Mouse (Mus musculus) ES-Bruce4 (cell line): Measurements from ENCODE around the gene Tmem106c. TPM values are rescaled to one million over a fixed set of nuclear protein-coding genes. Genes with fewer than 3 reads are reported as not detected.

ENCODE experiments used
- H3K27ac ChIP-seq: 2 replicates; pipeline ENCODE4 v1.5.1; 2012; ENCODE audit warnings: low read length, inconsistent platforms; ENCODE audit not compliant: insufficient read depth
- H3K27me3 ChIP-seq: 2 replicates; pipeline ENCODE4 v1.6.1; 2012; ENCODE audit warnings: mild to moderate bottlenecking, low read length, inconsistent platforms; ENCODE audit not compliant: control insufficient read depth, poor library complexity, insufficient read depth, severe bottlenecking
- H3K36me3 ChIP-seq: 2 replicates; pipeline ENCODE4 v1.6.1; 2012; ENCODE audit warnings: inconsistent platforms, mild to moderate bottlenecking, low read length, moderate library complexity; ENCODE audit not compliant: control insufficient read depth, poor library complexity, insufficient read depth, severe bottlenecking
- H3K4me1 ChIP-seq: one replicate; pipeline ENCODE4 v1.8.1; 2011; ENCODE audit warnings: low read length; ENCODE audit not compliant: control insufficient read depth, insufficient read depth
- H3K4me3 ChIP-seq: 2 replicates; pipeline ENCODE4 v1.5.1; 2011; ENCODE audit warnings: low read depth, mild to moderate bottlenecking, low read length
- H3K9ac ChIP-seq: 2 replicates; pipeline ENCODE4 v1.6.1; 2012; ENCODE audit warnings: low read depth, mild to moderate bottlenecking, inconsistent platforms; ENCODE audit not compliant: poor library complexity, severe bottlenecking
- H3K9me3 ChIP-seq: replicated peaks from 2 replicates; pipeline ENCODE4 v1.6.1; 2012; ENCODE audit warnings: mild to moderate bottlenecking, low read length, inconsistent platforms; ENCODE audit not compliant: control insufficient read depth, poor library complexity, insufficient read depth, severe bottlenecking
- CTCF ChIP-seq: IDR thresholded peaks from one replicate; pipeline ENCODE4 v1.8.1; 2011; ENCODE audit warnings: low read depth, low read length
- EP300 ChIP-seq: IDR thresholded peaks from 2 replicates; pipeline ENCODE4 v1.6.1; 2011; ENCODE audit warnings: low read depth, low read length; ENCODE audit not compliant: insufficient read depth
- POLR2A ChIP-seq: IDR thresholded peaks from one replicate; pipeline ENCODE4 v1.8.1; 2011; ENCODE audit warnings: low read length; ENCODE audit not compliant: insufficient read depth
- polyA plus RNA-seq: library from polyadenylated mRNA; stranded (reverse); fragments of >200 nt; gene quantifications from 2 replicates; pipeline ENCODE4 v1.2.4, GENCODE M21; 2011; ENCODE audit warnings: low read depth; ENCODE audit not compliant: missing spikeins, insufficient read depth, insufficient read length

Tmem106c gene
- polyA plus RNA-seq, 1 experiment: 48.5 TPM

- no peak overlapping the region for H3K9ac ChIP-seq
- no peak for TF ChIP-seq CTCF
- TF ChIP-seq POLR2A: no peak
- TF ChIP-seq EP300: no peak
- H3K4me3 ChIP-seq: no peak overlapping the region
- no peaks in the 10 kb centered on the region for H3K36me3 ChIP-seq
- no peak overlapping the region for H3K27ac ChIP-seq
- H3K9me3 ChIP-seq: no peaks in the 10 kb centered on the region
- H3K27me3 ChIP-seq: no peaks in the 10 kb centered on the region
- no peaks in the 10 kb centered on the region for H3K4me1 ChIP-seq
Measured at GRCm38 (mm10) chr15:97922421-97922820, 41.6 kb upstream of the Tmem106c start.

- Histone ChIP-seq H3K4me1 (no peaks in the 10 kb centered on the region), H3K9ac (no peak overlapping the region), H3K4me3 (no peak overlapping the region), H3K9me3 (no peaks in the 10 kb centered on the region), H3K27me3 (no peaks in the 10 kb centered on the region), H3K36me3 (no peaks in the 10 kb centered on the region), H3K27ac (no peak overlapping the region)
- no peak for TF ChIP-seq POLR2A
- no peak for TF ChIP-seq EP300
- TF ChIP-seq CTCF: no peak
Measured at GRCm38 (mm10) chr15:97927018-97927417, 37.0 kb upstream of the Tmem106c start.

GRCm38 (mm10) chr15:97927821-97928220 lies 36.2 kb upstream of the Tmem106c start:
- Histone ChIP-seq H3K9ac (no peak overlapping the region), H3K4me1 (no peaks in the 10 kb centered on the region), H3K9me3 (no peaks in the 10 kb centered on the region), H3K27ac (no peak overlapping the region), H3K27me3 (no peaks in the 10 kb centered on the region), H3K4me3 (no peak overlapping the region), H3K36me3 (no peaks in the 10 kb centered on the region)
- TF ChIP-seq POLR2A: no peak
- no peak for TF ChIP-seq CTCF
- TF ChIP-seq EP300: no peak

- no peak overlapping the region for H3K27ac ChIP-seq
- TF ChIP-seq POLR2A (no peak), EP300 (no peak), CTCF (no peak)
Measured at GRCm38 (mm10) chr15:97929259-97929824, 34.7 kb upstream of the Tmem106c start.

GRCm38 (mm10) chr15:97932441-97932840 lies 31.6 kb upstream of the Tmem106c start:
- Histone ChIP-seq H3K4me3 (no peak overlapping the region), H3K27me3 (no peaks in the 10 kb centered on the region), H3K9ac (no peak overlapping the region), H3K4me1 (no peaks in the 10 kb centered on the region), H3K36me3 (no peaks in the 10 kb centered on the region), H3K9me3 (no peaks in the 10 kb centered on the region), H3K27ac (no peak overlapping the region)
- TF ChIP-seq POLR2A: no peak
- TF ChIP-seq CTCF: no peak
- no peak for TF ChIP-seq EP300

More at GRCm38 (mm10) chr15:97929259-97929824, 34.7 kb upstream of the Tmem106c start:
- Histone ChIP-seq H3K27me3 (no peaks in the 10 kb centered on the region), H3K4me1 (no peaks in the 10 kb centered on the region), H3K9ac (no peak overlapping the region), H3K9me3 (no peaks in the 10 kb centered on the region), H3K4me3 (no peak overlapping the region), H3K36me3 (no peaks in the 10 kb centered on the region)

GRCm38 (mm10) chr15:97938580-97938979 lies 25.4 kb upstream of the Tmem106c start:
- Histone ChIP-seq H3K9me3 (no peaks in the 10 kb centered on the region), H3K27ac (no peak overlapping the region), H3K9ac (no peak overlapping the region), H3K4me3 (no peak overlapping the region), H3K27me3 (no peaks in the 10 kb centered on the region), H3K4me1 (no peaks in the 10 kb centered on the region), H3K36me3 (no peaks in the 10 kb centered on the region)
- no peak for TF ChIP-seq CTCF
- no peak for TF ChIP-seq EP300
- TF ChIP-seq POLR2A: no peak
